Mouse (Mus musculus) thymus, adult 2 months (tissue): ENCODE measurements at regions not wholly inside any gene's neighbourhood (a gene's known extent, or its start where the extent isn't known, plus 50 kb on each side); places are given as distances from the start of the nearest gene placed in this dataset.

ENCODE experiments used
- CTCF ChIP-seq: fragments of 200-500 bp; IDR thresholded peaks from 2 replicates; pipeline ENCODE4 v1.5.1; 2012; ENCODE audit warnings: mild to moderate bottlenecking, control low read depth, low read length, moderate library complexity, borderline replicate concordance; ENCODE audit not compliant: control insufficient read depth, poor library complexity, insufficient read depth; ENCODE audit errors: extremely low read depth
- POLR2A ChIP-seq: fragments of 200-500 bp; IDR thresholded peaks from 2 replicates; pipeline ENCODE4 v1.6.1; 2012; ENCODE audit warnings: mild to moderate bottlenecking, low read length, control low read depth, moderate library complexity; ENCODE audit not compliant: control insufficient read depth, poor library complexity, insufficient read depth; ENCODE audit errors: extremely low read depth

- TF ChIP-seq POLR2A (no peak), CTCF (no peak)
Observed at GRCm38 (mm10) chr14:71257650-71258049, 658.0 kb upstream of the Fam160b2 start.
